Mouse (Mus musculus): ENCODE results near the gene 5031439G07Rik.

5031439G07Rik gene

DNA sequence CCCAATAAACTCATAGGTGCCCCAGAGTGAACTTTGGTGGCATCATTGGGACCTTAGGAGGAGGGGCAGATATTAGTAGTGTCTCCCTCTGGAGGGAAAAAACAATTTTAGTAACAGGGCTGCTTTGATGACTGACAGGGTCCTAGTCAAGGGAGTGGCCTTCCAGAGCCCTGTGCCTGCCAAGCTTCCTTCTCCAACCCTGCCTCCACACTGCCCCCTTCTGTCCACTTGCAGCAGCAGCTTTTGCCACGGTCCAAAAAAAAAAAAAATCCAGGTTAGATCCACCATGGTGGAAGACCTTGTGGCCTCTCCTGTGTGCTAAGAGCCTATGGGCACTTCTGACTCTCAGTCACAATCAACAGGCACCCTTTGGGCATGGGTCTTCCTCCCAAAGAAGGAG, 7.6 kb upstream of the 5031439G07Rik start:
- in situ Hi-C loops (cut with MboI; ENCODE audit: low sequenced_read_pairs): no loop called here

DNA sequence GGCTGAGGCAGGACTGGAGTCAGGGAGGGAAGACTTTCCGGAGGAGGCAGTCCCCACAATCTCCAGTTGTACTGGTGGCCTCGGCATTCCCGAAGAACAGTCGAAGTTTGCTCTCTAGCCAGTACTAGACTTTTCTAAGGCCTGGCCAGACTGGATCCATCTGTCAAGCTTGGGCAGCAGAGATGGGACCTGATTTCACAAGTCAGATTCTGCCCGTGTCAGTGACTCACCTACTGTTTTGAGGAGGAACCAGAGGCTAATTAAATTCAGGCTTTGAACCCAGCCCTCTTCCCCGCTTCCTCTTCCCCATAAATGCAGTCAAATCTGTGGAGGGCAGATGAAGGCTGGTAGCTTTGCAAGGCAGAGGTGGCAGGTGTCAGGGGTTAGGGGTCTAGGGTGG, 6.7 kb upstream of the 5031439G07Rik start:
- in situ Hi-C loops (cut with MboI; ENCODE audit: low sequenced_read_pairs): no loop called here

DNA sequence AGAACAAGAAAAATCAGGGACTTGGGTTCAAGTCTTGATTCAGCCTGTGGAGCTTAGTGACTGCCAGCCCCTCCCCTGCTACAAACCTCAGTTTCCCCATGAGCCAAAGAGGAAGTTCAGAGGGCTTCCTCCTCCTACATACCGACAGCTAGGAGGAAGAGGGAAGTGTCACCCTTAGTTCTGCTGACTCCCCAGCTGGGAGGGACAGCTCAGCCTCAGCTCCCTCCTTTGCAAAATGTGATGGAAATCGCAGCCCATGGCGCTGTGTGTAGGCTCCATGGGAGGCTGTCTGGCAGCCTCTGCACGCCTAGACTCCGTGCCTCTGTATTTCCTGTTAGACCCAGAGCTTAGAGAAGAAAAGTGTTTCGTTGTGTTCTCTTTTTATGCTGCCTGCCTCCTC, 6.1 kb upstream of the 5031439G07Rik start:
- in situ Hi-C loops (cut with MboI; ENCODE audit: low sequenced_read_pairs): no loop called here

DNA sequence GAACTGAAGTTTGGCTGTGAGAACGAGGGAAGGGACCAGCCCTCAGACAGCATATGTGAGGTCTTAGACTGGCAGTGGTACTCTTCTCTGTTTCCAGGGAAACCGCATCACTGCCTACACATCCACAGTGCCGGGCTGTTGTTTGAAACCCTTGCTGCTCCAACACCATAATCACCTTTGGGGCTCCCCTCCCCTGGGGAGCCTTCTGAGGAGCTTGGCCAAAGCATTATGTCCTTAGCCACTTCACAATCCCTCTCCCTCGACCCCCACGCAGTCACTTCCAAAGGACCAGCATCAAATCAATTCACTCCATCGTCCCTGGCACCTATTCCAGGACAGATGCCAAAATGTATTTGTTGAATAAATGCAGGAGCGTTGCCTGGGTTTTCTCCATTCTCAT, 1.4 kb upstream of the 5031439G07Rik start:
- in situ Hi-C loops (cut with MboI; ENCODE audit: low sequenced_read_pairs): no loop called here

DNA sequence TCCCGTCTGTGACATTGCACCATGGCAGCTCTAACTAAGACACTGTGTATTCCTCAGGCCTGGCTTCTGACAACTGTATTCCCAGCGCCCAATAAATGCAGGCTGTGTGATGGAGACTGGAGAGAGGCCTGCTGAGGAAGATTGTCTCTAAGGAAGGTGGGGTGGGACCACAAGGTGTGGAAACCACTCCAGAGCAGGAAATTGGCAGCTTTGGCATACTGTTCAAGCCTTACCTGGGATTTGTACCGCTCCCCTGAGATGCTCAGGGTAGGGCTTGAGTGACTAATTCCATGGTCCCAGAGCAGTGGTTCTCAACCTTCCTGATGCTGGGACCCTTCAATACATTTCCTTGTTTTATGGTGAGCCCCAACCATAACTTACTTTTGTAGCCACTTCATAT, 747 bp upstream of the 5031439G07Rik start:
- in situ Hi-C loops (cut with MboI; ENCODE audit: low sequenced_read_pairs): no loop called here

DNA sequence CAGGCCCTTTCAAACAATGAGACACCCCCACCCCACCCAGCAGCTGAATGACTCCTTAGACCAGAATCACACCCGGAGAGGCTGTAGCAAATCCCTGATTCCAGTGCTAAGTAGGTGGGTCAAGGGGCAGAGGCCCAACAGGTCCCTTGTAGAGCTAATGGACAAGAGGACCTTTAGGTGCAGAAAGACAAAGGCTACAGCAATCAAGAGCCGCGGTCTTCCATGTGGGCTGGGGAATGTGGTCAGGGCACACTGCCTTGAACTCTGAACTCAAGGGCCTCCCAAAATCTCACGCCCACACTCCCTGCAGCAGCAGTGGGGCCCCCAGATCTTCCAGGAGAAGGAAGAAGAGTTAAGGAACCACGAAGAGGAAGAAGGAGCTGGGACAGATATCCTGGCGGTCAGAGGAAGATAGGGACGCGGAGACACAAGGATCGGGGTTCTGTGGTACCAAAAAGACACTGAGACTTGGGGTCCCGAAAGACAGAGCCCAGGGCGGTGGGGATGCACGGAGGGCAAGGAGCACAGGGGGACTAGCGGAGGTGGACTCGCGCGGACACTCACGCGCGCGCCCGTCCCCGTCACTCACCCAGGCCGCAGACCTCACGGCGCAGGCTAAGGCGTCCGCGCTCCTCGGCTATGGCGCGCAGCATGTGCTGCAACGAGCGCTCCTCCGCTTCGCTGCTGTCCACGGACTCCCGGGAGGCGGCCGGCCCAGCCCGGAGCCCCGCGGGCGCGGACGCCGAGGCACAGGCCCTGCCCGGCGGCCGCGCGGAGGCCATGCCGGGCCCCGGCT, 1.1 kb downstream of the 5031439G07Rik start:
- in situ Hi-C loops (cut with MboI; ENCODE audit: low sequenced_read_pairs): no loop called here

DNA sequence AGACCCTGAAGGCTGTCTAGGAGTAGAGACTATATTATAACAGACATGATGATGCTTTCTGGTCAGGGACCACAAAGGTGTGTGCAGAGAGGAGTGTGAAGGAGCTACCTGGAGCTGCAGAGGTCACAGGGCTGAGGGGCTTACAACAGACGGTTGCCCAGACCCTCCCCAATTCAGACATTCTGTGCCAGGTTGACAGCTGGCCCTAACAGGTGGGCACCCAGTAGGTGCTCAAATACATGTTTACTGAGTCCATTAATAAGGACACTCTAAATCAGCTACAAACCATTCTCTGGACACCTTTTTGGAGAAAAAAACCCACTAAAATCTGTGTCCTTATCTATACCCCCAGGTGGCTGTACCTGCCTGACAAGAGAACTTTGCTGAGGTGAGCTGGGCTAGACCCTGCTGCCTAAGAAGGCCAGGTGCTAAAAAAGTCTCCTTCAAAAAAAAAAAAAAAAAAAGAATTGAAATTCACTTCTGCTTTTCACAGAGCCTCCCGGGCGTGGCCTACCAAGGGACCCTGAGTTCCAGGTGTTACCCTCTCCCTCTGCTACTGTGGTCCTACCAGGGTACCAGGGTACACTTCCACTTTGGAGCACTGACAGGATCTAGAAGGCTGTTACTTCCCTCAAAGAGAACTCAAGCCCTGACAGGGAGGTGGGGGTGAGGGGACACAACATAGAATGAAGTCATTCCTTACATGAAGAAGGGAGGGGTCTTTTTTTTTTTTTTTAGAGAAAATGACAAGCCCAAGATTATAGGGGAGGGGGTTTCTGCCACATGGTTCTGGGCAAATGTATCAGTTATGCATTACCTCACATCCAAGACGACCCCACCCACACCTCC, 2.0 kb downstream of the 5031439G07Rik start:
- in situ Hi-C loops (cut with MboI; ENCODE audit: low sequenced_read_pairs): no loop called here

DNA sequence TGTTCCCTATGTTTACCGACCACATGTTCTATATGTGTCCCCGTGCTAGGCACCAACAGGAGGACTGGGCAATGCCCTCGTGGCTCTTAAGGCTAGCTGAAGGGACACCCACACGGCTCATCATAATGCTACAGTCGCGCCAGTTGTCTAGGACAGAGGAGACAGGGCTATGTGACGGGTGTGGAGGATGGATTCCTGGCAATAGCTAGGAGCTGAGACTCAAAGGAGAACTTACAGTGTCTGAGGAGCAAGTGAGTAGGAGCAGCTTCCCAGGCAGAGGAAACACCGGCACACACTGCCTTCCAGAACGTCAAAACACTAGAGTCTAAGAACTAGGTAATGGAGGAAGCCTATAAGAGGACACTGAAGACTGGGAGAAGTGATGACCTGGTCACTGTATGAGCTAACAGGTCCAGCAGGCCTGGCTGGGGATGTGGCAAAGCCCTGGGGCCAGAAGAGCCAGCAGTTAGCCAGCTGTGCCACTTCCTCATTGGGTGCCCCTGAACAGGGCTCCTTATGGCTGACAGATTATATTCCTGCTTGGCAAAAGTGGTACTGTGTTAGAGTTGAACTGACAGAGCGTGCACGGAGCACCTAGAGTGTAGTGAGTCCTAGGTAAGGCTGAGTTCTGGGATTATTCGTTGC, 2.7 kb downstream of the 5031439G07Rik start:
- in situ Hi-C loops (cut with MboI; ENCODE audit: low sequenced_read_pairs): no loop called here

DNA sequence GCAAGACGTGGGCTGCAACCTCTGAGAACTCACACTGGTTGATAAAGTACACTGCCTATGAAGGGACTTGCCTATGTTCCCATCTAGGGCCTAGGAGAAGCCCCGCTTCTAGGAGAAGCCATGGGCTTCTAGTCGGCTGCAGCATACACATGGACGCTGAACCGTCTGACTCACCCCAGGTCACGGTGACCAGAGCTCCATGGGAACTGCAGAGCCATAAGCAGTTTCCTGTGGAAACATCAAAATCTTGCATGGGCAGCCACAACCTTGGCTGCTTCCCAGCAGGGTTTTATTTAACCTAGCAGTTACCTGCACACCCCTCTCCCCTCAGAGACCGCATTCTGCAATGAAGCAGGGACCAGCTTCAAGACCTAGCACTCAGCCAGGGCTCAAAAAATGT, 4.6 kb downstream of the 5031439G07Rik start:
- in situ Hi-C loops (cut with MboI; ENCODE audit: low sequenced_read_pairs): no loop called here

DNA sequence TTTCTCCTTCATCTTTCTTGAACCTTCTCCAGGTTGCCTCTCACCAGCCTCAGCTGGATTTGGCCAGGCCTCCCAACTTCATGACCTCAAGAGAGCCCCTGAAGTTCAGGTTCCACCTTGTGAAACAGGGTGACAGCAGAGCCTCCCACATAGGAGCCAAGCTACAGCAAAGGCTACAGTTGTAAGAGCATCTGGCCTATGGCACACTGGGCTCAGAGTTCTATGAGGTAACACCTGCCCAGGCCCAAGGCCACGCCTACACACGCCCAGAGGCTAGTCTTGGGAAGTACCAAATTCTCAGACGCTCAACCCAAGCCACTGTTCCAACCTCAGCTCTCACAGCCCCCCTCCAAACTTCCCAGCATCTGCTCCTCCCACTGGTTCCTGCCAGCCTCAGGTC, 5.5 kb downstream of the 5031439G07Rik start:
- in situ Hi-C loops (cut with MboI; ENCODE audit: low sequenced_read_pairs): no loop called here

DNA sequence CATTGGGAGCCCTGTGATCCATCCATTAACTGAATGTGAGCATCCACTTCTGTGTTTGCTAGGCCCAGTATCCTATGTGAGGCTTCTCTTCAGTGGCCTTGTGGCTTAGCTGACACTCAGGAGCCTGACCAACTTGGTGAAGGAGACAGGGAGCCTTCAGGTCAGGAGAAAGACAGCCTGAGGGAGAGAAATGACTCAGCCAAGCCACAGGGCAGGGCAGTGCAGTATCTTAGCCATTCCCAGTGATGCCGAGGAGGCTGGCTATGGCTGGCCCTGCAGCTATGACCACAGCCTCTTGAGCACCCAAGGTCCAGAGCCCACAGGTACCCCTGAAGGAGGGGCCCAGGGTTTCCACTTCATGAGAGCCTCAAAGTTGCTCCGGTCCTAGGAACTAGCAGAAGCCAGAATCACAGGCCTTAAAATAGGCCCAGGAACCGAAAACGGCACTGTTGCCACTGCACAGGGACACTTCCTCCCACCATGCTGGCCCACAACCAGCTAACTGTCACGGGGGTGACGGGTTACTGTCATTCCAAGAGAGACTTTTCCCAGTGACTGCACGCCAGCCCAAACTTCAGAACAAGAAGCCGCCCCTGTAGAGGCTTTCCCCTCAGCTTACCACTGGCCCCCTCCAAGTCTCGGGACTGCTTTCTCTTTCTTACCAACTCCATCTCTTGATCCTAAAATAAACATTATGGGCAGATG, 6.6 kb downstream of the 5031439G07Rik start:
- in situ Hi-C loops (cut with MboI; ENCODE audit: low sequenced_read_pairs): no loop called here

DNA sequence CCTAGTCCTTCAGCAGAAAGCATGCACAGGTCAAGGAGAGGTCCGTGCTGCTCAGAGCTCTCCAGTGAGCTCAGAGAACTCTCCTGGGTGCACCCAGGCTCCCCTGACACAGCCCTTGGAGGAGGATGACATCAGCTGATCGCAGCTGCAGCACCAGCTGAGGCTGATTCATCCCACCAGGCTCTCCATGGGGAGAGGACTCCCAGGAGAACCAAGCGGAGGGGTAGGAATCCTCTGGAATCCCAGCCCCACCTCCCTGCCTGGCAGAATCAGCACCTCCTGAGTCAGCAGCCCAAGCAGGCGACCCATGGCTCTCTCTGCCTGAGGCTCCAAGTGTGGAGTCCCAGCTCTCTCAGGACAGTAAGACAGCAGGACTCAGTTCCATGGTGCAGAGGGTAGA, 12.6 kb downstream of the 5031439G07Rik start:
- in situ Hi-C loops (cut with MboI; ENCODE audit: low sequenced_read_pairs): no loop called here

DNA sequence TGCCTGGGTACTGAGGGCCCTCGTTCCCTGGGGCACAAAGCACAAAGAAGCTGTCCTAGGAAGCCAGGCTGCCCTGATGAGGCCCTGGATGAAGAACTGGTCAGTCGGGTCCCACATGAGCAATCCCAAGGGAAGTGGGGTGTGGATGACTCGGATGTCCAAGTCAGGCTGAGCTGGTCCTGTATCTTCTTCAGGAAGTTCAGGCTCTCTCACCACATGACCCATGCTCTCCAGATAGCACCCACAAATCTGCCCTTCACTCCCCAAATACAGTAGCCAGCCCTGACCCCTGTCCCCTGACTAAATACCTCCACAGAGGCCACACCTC, 14.8 kb downstream of the 5031439G07Rik start:
- in situ Hi-C loops (cut with MboI; ENCODE audit: low sequenced_read_pairs): no loop called here

DNA sequence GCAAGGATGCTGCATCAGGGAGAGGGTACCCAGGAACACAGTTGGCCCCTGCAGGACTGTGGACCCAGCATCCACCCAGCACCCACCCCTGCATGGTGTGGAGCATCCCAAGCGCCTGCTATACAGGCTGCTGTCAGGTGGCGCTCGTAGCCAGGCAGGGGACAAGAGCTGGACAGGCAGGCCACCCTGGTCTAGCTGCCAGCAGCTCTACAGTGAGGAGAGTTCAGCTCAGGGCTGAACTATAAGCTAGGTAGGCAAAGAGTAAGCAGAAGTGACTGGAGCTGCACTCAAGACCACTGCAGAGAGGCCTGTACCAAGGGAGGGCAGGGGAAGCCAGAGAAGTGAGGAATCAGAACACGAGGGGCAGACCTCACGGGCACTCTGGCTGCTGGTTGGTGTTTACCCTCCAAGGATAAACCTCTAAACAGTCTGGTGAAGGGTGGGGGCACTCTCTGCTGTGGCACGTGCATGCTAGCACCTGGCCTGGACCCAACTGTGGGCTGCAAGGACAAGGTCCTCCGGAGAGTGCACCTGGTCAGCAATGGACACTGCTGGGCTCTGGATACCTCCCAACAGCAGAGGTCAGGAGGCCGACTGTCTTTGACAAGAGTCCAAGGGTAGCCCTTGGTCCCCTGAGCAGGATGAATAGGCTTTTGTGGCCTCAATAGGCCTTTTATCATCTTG, 15.3 kb downstream of the 5031439G07Rik start:
- in situ Hi-C loops (cut with MboI; ENCODE audit: low sequenced_read_pairs): no loop called here

DNA sequence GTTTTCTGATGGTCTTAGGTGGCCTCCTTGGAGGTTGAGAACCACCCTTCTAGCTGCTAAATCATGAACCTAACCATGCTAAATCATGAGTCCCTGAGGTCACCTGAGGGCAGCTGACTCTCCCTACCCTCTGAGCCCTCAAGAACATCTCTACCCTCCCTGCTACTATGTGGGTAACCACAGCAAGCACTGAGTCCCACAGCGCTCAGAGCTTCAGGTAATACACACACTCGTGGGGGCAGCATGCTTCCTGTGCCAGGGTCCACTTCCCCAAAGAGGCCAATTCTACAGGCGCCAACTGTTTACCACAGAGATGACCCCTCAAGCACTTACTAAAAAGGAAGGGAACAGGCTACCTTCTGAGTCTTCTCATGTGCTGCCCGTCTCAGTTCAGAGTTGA, 19.8 kb downstream of the 5031439G07Rik start:
- in situ Hi-C loops (cut with MboI; ENCODE audit: low sequenced_read_pairs): no loop called here

DNA sequence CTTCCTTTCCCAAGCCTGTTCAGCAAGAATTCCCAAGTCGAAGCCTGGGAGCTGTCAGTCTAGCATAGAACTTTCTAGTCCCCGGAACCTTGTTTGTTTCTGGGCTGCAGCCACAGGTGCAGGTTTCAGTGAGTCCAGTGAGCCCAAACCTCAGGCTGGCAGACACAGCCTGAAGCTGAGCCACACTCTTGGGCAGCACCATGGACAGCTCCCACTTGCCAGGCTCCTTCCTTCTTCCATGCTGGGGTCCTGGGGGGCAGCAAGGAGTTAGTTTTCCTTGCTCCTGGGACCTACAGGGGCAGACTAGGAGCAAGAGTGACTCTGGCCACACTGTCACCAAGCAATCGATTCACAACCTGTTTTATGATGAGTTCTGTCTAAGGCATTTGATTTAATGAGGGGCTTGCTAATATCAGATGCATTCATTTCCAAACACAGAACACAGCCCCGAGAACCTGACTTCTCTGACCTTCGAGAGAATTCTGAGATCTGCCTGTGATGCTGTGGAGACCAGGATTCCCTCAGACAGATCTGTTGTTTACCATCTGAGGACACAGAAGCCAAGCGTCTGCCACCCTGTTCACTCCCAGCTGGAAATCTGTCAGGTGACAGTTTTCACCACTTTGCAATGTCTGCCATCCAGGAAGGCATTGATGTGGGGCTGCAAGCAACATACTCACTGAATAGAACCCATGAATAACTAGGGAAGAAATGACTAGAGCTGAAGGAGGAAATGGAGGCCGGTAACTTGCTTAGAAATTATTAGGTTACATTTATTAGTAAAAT, 22.6 kb downstream of the 5031439G07Rik start:
- in situ Hi-C loops (cut with MboI; ENCODE audit: low sequenced_read_pairs): no loop called here

DNA sequence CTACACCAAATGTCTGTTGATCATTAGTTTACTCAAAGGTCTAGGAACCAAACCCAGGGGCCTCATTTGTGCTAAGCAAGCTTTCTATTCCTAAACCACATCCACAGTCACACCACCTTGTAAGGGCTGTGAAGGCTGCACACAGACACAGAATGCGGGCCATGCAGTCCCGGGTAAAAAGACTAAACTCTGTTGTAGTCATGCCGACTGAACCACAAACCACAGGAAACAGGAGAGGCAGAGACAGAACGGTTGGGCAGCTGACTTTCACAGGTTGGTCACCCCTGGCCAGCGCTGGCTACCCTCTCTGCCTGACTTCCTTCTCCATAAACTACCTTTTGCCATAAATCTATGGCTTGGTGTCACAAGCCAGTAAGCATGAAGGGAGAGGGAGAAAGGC, 23.6 kb downstream of the 5031439G07Rik start:
- in situ Hi-C loops (cut with MboI; ENCODE audit: low sequenced_read_pairs): no loop called here

DNA sequence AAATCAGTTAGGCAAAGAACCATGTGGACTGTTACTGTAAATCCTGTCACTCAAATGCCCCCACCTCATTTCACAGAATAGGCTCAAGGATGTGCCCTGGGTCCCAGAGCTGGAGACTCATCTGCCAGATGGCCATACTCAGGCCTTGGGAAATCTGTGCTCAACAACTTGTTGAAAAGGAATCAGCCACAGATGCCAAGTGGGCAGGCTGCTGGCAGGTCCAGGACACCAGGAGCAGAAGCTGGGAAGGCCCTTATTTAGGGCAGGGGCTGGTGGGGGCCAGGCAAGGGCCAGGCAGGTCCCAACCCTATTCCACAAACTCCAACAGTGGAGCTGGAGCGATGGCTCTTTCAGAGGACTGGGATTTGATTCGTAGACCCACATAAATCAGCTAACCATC, 25.8 kb downstream of the 5031439G07Rik start:
- in situ Hi-C loops (cut with MboI; ENCODE audit: low sequenced_read_pairs): no loop called here

DNA sequence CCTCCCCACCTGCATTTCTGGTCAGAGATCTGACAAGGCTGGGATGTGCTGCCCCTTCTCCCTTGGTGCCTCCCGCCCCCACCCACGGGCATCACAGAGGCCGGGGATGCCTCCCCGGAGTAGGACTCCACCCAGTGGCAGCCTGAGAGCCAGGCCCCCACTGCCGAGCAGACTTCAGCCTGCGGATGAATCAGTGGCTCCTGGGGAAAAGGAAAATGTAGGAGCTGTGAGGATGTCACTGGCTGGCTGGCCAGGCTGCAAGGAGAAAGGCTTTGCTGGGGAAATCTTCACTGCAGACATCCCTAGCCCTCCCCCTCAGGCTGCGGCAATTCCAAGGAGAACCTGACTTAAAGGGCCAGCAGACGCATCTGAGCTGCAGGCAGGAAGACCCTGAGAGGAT, 27.7 kb downstream of the 5031439G07Rik start:
- in situ Hi-C loops (cut with MboI; ENCODE audit: low sequenced_read_pairs): no loop called here

DNA sequence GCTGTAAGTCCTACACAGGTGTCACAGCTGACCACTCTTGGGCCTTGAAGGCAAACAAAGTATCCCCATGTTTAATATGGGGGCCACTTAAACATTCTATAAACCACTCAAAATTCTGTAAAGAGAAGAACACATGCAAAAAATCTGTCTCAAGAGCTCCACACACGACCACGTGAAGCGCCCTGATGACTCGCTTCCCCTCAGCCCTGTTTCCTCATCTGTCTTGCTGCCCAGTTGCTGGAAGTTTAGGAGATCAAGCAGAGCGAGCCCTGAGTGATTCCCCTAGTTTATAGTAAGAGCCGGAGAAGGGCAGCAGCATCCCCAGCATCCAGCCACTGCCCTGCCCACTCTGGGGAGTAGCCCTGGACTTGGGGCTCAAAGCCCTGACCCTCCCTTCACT, 28.5 kb downstream of the 5031439G07Rik start:
- in situ Hi-C loops (cut with MboI; ENCODE audit: low sequenced_read_pairs): no loop called here

Data from CH12F3 (cell line).